Mouse (Mus musculus) neural tube, embryonic 12.5 days (tissue): ENCODE measurements around the gene Map3k12. TPM values are rescaled to one million over a fixed set of nuclear protein-coding genes. Genes with fewer than 3 reads are reported as not detected.
A peak's percentile ranks its signal among the peaks of the same experiment; 100 is the strongest.

Experiments
- ATAC-seq: fragments of 200-750 bp; cut with Nextera tagmentation; 2 replicates; pipeline ENCODE4 v1.8.0; 2017; ENCODE audit warnings: low read depth, mild to moderate bottlenecking, moderate TSS enrichment, moderate library complexity; ENCODE audit not compliant: low FRiP score
- H3K27ac ChIP-seq: fragments of 300-500 bp; sonication (generic); 2 replicates; pipeline ENCODE4 v1.5.1; 2016
- H3K27me3 ChIP-seq: fragments of 300-500 bp; sonication (generic); replicated peaks from 2 replicates; pipeline ENCODE4 v1.6.1; 2016; ENCODE audit warnings: mild to moderate bottlenecking
- H3K36me3 ChIP-seq: fragments of 300-500 bp; sonication (generic); 2 replicates; pipeline ENCODE4 v1.6.1; 2016; ENCODE audit warnings: mild to moderate bottlenecking
- H3K4me1 ChIP-seq: fragments of 300-500 bp; sonication (generic); 2 replicates; pipeline ENCODE4 v1.6.1; 2016
- H3K4me2 ChIP-seq: fragments of 300-500 bp; sonication (generic); replicated peaks from 2 replicates; pipeline ENCODE4 v1.6.1; 2016; ENCODE audit warnings: mild to moderate bottlenecking
- H3K4me3 ChIP-seq: fragments of 300-500 bp; sonication (generic); 2 replicates; pipeline ENCODE4 v1.5.1; 2016
- H3K9ac ChIP-seq: fragments of 300-500 bp; sonication (generic); 2 replicates; pipeline ENCODE4 v1.6.1; 2016; ENCODE audit warnings: mild to moderate bottlenecking
- H3K9me3 ChIP-seq: fragments of 300-500 bp; sonication (generic); 2 replicates; pipeline ENCODE4 v1.6.1; 2016; ENCODE audit warnings: mild to moderate bottlenecking
- WGBS: fragments of 180-500 bp; shearing (Covaris S2); methylation state at CpG from one replicate; pipeline ENCODE4 v1.1.7; 2016; 5-methylcytosine and 5-hydroxymethylcytosine counted together
- polyA plus RNA-seq: library from polyadenylated mRNA; unstranded; fragments of >200 nt; fragmentation: Nextera tagmentation; extraction: Ambion mirVana; gene quantifications from 2 replicates; pipeline ENCODE4 v1.2.1, GENCODE M21; 2016

Map3k12 gene
- polyA plus RNA-seq, 1 experiment from 2014 or later, result 51.9 TPM

GRCm38 (mm10) chr15:102532106-102532900, 15.4 kb upstream of the Map3k12 start:
- WGBS, result 90% methylated on average over 3 of the region's 3 CpGs
- Histone ChIP-seq H3K27ac (no peak overlapping the region), H3K27me3 (no peaks in the 10 kb centered on the region), H3K9ac (no peak overlapping the region), H3K4me1 (no peaks in the 10 kb centered on the region), H3K4me2 (no peak overlapping the region), H3K9me3 (no peaks in the 10 kb centered on the region), H3K4me3 (no peak overlapping the region), H3K36me3 (peaks cover 53% of the 10 kb centered on the region)
- no peak for ATAC-seq

GRCm38 (mm10) chr15:102531586-102531985, 14.7 kb upstream of the Map3k12 start:
- no peak for ATAC-seq
- 70% methylated on average over 4 of the region's 4 CpGs for WGBS
- no peaks in the 10 kb centered on the region for H3K4me1 ChIP-seq

GRCm38 (mm10) chr15:102530566-102530965, 13.7 kb upstream of the Map3k12 start:
- no peak for ATAC-seq
- Histone ChIP-seq H3K27me3 (no peaks in the 10 kb centered on the region), H3K4me1 (no peaks in the 10 kb centered on the region), H3K9me3 (no peaks in the 10 kb centered on the region), H3K4me2 (no peak overlapping the region), H3K27ac (no peak overlapping the region), H3K36me3 (peaks cover 45% of the 10 kb centered on the region), H3K4me3 (no peak overlapping the region), H3K9ac (no peak overlapping the region)
- 85% methylated on average over 4 of the region's 4 CpGs for WGBS

More at GRCm38 (mm10) chr15:102531586-102531985, 14.7 kb upstream of the Map3k12 start:
- Histone ChIP-seq H3K9me3 (no peaks in the 10 kb centered on the region), H3K27ac (no peak overlapping the region), H3K9ac (no peak overlapping the region), H3K4me3 (no peak overlapping the region), H3K36me3 (peaks cover 48% of the 10 kb centered on the region), H3K27me3 (no peaks in the 10 kb centered on the region), H3K4me2 (no peak overlapping the region)

DNA sequence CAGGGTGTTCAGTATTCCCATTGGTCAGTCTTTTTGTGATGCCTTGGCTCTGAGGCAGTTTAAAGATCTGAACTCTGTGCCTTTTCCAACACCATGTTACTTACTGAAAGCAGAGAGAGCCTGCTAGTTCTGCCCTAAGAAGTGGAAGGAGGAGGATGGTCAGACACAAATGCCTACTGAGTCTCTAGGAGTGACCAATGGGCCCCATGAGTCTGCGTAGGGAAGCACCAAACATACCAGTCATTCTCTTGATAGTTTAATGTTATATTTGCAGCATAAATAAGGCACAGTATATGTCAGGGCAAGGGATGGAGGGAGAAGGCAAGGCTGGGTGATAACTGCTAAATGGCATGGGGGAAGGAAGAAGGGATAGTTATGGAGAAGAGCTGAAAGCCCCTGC, 11.5 kb upstream of the Map3k12 start:
- Histone ChIP-seq H3K9me3 (no peaks in the 10 kb centered on the region), H3K4me1 (peaks cover 13% of the 10 kb centered on the region; the same call in 1 of the 2 replicates), H3K27ac (no peak overlapping the region), H3K4me3 (no peak overlapping the region), H3K9ac (no peak overlapping the region), H3K36me3 (peaks cover 42% of the 10 kb centered on the region), H3K27me3 (no peaks in the 10 kb centered on the region), H3K4me2 (no peak overlapping the region)
- ATAC-seq, result no peak
- 97% methylated on average over 1 of the region's 1 CpGs for WGBS

DNA sequence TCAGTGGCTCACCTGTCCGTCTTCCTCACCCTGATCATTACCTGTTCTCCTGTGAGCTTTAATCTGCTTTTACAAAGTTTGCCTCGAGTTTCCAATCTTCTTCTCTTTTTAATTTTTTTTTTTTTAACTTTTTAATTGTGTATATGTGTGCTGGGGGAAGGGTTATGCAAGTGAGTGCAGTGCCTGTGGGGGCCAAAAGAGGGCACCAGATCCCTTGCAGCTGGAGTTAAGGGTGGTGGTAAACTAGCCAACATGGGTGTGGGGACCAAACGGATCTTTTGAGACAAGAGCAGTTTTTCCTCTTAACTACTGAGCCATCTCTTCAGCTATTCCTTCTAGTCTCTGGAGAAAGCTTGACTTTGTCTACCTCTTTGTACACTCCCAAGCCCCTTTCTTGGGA, 11.1 kb upstream of the Map3k12 start:
- no peak overlapping the region for H3K4me3 ChIP-seq
- no peak overlapping the region for H3K4me2 ChIP-seq
- no peaks in the 10 kb centered on the region for H3K27me3 ChIP-seq
- peaks cover 13% of the 10 kb centered on the region; the same call in 1 of the 2 replicates for H3K4me1 ChIP-seq
- no peak overlapping the region for H3K9ac ChIP-seq
- H3K36me3 ChIP-seq, result peaks cover 37% of the 10 kb centered on the region
- 73% methylated on average over 3 of the region's 3 CpGs for WGBS
- no peaks in the 10 kb centered on the region for H3K9me3 ChIP-seq
- H3K27ac ChIP-seq, result no peak overlapping the region
- ATAC-seq, result no peak

- Histone ChIP-seq H3K9ac (no peak overlapping the region), H3K4me2 (no peak overlapping the region), H3K4me1 (peaks cover 13% of the 10 kb centered on the region; the same call in 1 of the 2 replicates), H3K27me3 (no peaks in the 10 kb centered on the region), H3K36me3 (peaks cover 44% of the 10 kb centered on the region), H3K9me3 (no peaks in the 10 kb centered on the region), H3K4me3 (no peak overlapping the region), H3K27ac (no peak overlapping the region)
- ATAC-seq, result no peak
- 86% methylated on average over 6 of the region's 6 CpGs for WGBS
Measured at GRCm38 (mm10) chr15:102526111-102527002, 9.5 kb upstream of the Map3k12 start.

DNA sequence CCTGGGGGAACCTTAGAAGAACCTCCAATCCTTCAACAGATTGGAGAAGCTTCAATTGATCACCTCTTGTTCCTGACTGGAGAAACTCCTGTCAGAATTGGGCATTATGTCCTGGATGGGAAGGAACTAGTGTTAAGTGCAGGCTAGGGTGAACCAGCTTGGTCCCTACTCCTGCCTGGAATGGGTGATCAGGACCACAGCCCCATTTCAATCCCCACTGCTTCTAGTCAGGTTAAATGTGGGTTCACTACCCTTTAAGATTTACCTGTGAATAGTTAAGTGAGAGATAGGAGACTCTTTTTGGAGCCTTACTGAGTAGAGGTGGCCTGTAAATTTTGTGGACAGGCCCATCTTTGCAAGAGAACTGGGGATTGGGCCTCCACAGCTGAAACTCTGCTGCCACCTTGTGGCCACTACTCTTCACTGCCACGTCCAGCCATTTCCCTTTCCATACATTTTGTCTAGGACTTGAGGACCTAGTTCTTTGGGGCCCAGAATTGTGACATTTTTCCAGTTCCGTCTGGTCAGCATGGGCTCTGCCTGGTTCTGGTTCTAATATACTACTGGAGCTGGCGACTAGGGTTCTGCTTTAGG, 8.1 kb upstream of the Map3k12 start, which contains the start of gene Npff:
Gene Npff (minus strand): TSS at position 51 of the 594 bp plus-strand sequence.
- Histone ChIP-seq H3K4me1 (peaks cover 13% of the 10 kb centered on the region; the same call in 1 of the 2 replicates), H3K4me2 (no peak within 1 kb of the TSS), H3K9me3 (no peaks in the 10 kb centered on the region), H3K27me3 (no peaks in the 10 kb centered on the region), H3K36me3 (peaks cover 49% of the 10 kb centered on the region), H3K4me3 (no peak within 1 kb of the TSS), H3K27ac (no peak within 1 kb of the TSS), H3K9ac (no peak within 1 kb of the TSS)
- ATAC-seq, result no peak
- 7% methylated on average over 3 of the region's 3 CpGs for WGBS

- no peak overlapping the region for H3K4me3 ChIP-seq
- no peak overlapping the region for H3K27ac ChIP-seq
- H3K9me3 ChIP-seq, result no peaks in the 10 kb centered on the region
- peaks cover 28% of the 10 kb centered on the region for H3K36me3 ChIP-seq
- H3K27me3 ChIP-seq, result no peaks in the 10 kb centered on the region
- H3K4me1 ChIP-seq, result peaks cover 26% of the 10 kb centered on the region
- H3K9ac ChIP-seq, result no peak overlapping the region
- WGBS, result 84% methylated on average over 4 of the region's 4 CpGs
- no peak for ATAC-seq
- H3K4me2 ChIP-seq, result no peak overlapping the region
Measured at GRCm38 (mm10) chr15:102521480-102521879, 4.6 kb upstream of the Map3k12 start.

DNA sequence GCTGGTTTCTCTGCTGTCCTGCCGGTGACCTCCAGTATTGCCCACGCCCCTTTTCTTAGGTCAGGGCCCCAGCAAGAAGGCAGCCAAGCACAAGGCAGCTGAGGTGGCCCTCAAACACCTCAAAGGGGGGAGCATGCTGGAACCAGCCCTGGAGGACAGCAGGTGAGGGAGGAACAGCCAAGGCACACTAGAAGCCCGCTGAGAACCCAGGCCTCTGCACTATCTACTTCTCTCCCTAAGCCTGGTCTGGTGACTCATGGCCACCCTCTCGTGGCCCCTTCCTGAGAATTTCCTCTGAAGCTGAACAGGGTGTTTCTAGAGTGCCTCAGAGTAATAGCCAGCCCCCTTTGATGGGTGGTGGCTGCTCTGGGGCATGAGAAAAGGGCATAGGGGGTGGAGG, 3.6 kb upstream of the Map3k12 start:
- Histone ChIP-seq H3K36me3 (peaks cover 28% of the 10 kb centered on the region), H3K27me3 (no peaks in the 10 kb centered on the region), H3K9ac (no peak overlapping the region), H3K27ac (no peak overlapping the region), H3K9me3 (no peaks in the 10 kb centered on the region), H3K4me2 (no peak overlapping the region), H3K4me1 (peaks cover 36% of the 10 kb centered on the region), H3K4me3 (no peak overlapping the region)
- no peak for ATAC-seq
- WGBS, result 81% methylated on average over 4 of the region's 4 CpGs

GRCm38 (mm10) chr15:102519211-102520141, 2.6 kb upstream of the Map3k12 start:
- Histone ChIP-seq H3K36me3 (peaks cover 28% of the 10 kb centered on the region), H3K27ac (no peak overlapping the region), H3K9ac (peak overlapping the region; percentile 76), H3K27me3 (no peaks in the 10 kb centered on the region), H3K4me3 (peak overlapping the region; percentile 66), H3K4me2 (peak overlapping the region; percentile 85), H3K4me1 (peaks cover 39% of the 10 kb centered on the region), H3K9me3 (no peaks in the 10 kb centered on the region)
- WGBS, result 68% methylated on average over 17 of the region's 17 CpGs
- ATAC-seq, result no peak

GRCm38 (mm10) chr15:102518859-102519201, 2.0 kb upstream of the Map3k12 start:
- no peaks in the 10 kb centered on the region for H3K9me3 ChIP-seq
- peak overlapping the region; percentile 76 for H3K9ac ChIP-seq
- peaks cover 24% of the 10 kb centered on the region for H3K36me3 ChIP-seq
- peaks cover 32% of the 10 kb centered on the region for H3K4me1 ChIP-seq
- no peaks in the 10 kb centered on the region for H3K27me3 ChIP-seq
- WGBS, result 19% methylated on average over 9 of the region's 9 CpGs
- peak overlapping the region; percentile 66 for H3K4me3 ChIP-seq
- ATAC-seq, result no peak
- peak overlapping the region; percentile 85 for H3K4me2 ChIP-seq
- peak overlapping the region; percentile 95 for H3K27ac ChIP-seq
